Mouse (Mus musculus) lung, adult 2 months (tissue): Measurements from ENCODE around the gene Ap1g2.

ENCODE experiments used
- CTCF ChIP-seq: fragments of 200-500 bp; IDR thresholded peaks from 2 replicates; pipeline ENCODE4 v1.5.1; 2011; ENCODE audit warnings: mild to moderate bottlenecking, low read length, control low read depth; ENCODE audit not compliant: insufficient read depth
- POLR2A ChIP-seq: fragments of 200-500 bp; IDR thresholded peaks from 2 replicates; pipeline ENCODE4 v1.6.1; 2011; ENCODE audit warnings: low read depth, mild to moderate bottlenecking, control low read depth, low read length, borderline replicate concordance; ENCODE audit errors: extremely low read depth

DNA sequence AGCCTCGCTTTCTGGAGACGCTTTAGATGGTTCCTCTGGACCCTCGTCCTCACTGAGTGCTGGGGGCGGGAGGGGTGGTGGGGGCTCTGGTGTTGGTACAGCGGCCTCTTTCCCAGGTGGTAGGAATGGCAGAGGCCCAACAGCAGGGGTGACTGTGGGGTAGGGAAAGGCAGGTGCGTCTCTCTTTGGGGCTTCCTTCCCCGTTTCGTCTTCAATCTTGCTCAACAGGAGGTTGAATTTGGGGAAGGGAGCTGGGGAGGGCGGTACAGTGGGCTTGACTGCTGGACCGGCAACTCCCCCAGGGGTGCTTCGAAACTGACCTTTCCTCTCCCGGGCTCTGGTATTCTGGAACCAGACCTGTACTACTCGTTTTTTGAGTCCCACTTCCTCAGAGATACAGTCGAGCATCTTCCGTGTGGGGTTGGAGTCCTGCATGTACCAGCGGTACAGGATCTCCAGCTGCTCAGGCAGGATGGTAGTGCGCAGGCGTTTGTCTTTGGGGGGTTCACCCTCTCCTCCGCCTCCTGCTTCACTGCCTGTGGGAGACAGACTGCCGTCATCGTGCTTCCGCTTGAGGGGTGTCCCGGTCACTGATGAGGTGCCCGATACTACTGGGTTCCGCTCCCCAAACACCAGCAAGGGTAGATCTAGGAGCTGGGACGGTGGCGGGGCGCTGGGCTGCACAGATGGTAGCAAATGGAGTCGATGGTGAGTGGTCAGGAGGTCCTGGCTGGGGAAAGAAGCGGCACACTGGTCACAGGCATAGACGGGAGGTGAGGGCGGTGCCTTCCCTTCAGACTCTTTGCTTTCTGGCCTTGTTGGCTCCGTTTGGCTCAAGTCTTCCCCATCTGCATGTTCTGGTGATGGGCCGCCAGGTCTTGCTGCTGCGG, 41.7 kb downstream of the Ap1g2 start:
- TF ChIP-seq POLR2A (no peak), CTCF (no peak)
